Mouse (Mus musculus): Measurements from ENCODE around the gene Ace3. TPM values are rescaled to one million over a fixed set of nuclear protein-coding genes. Genes with fewer than 3 reads are reported as not detected.

Ace3 gene
- total RNA-seq (2023), result under 1 TPM in 1 of 2 experiments, not detected in 1; 0.39 TPM

DNA sequence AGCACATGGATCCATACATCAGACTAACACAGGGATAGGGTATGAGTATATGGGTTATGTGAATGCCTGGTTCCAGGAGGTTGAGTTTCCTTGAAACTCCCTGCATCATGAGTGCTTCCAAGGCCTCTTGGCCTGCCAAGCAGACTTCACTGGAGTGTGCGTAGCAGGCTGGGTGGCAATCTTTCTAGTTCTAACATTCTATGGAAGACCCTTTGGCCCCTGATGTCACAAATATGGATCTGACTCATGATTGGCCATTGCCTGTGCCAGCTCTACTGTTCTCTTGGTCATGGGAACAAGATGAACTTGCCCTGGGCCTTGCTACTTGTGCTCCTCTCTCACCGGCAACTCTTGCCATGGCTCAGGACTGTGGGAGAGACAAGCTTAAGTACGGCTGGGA, at the start of gene Ace3:
Ace3 (plus strand) TSS at position 301 of the 400 bp plus-strand sequence.

DNA sequence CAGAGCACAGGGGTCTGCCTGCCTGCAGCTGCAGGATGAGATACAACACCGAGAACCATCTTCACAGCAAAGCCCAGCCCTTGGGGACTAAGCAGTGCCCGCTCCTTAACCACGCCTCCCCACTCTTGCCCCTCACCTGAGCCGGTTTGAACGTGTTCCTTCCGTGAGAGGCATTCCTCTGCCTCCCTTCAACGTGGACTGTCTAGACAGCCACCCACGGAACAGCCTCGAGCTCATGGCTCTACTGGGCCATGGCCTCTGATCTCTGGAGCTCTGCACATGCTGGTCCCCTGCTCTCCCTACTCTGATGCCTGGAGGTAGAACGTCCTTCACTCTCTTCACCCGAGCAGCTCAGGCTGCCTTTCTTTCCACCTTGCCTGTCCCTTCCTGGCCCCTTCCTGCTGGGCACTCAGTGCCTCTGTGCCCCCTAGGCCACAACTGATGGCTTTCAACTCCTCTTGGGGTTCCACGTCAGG, 41.5 kb upstream of the Ace3 start, which contains the start of gene Cyb561:
Cyb561 (minus strand) TSS at position 426 of the 476 bp plus-strand sequence.

DNA sequence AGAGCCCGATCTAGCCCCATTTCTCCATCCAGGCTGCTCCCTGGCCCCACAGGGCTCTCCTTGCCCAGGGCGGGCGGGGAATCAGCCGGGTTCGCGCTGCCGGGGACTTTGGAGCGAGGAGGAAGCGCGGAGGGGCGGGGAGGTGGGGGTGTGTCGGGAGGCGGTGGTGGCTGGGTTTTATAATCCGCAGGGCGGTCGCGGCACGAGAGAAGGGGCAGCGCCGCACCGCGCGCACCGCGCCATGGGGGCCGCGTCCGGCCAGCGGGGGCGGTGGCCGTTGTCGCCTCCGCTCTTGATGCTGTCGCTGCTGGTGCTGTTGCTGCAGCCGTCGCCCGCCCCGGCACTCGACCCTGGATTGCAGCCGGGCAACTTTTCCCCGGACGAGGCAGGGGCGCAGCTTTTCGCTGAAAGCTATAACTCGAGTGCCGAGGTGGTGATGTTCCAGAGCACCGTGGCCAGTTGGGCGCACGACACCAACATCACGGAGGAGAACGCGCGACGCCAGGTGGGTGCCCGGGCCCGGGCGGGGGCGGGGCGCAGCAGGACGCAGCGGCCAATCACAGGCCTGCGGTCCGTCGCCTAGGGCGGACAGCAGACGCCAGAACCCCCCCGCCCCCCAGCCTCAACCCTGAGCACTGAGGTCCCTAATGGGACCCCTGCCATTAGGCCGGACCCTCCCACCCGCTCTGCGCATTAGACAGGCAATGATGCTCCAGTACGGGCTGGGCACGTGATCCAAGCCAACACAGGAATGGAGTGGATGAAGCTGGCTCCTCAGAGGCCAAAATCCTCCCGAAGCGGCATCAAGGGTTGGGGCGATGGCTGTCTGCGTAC, 26.5 kb upstream of the Ace3 start, which contains the start of gene Ace:
Ace (plus strand) TSS at position 205 of the 834 bp plus-strand sequence.

DNA sequence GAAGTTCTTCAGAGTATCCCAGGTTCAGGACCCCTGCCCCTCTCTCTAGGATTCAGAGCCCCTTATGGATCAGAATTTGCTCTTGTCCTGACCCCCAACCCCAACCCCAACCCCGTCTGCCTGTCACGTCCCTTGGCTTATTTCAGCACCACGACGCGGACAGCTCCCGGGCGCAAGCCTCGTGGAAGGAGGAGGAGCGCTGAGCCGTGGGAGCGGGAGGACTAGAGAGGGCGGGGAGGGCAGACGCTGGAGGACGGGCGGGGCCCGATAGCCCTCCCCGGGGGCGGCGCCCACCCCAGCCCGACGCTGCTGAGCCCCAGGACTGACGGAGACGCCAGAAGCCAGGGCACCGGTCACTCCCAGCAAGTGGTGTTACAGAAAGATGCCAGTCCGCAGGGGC, 13.3 kb downstream of the Ace3 start, which contains the start of gene Kcnh6:
Kcnh6 (plus strand) TSS at position 304 of the 400 bp plus-strand sequence.

DNA sequence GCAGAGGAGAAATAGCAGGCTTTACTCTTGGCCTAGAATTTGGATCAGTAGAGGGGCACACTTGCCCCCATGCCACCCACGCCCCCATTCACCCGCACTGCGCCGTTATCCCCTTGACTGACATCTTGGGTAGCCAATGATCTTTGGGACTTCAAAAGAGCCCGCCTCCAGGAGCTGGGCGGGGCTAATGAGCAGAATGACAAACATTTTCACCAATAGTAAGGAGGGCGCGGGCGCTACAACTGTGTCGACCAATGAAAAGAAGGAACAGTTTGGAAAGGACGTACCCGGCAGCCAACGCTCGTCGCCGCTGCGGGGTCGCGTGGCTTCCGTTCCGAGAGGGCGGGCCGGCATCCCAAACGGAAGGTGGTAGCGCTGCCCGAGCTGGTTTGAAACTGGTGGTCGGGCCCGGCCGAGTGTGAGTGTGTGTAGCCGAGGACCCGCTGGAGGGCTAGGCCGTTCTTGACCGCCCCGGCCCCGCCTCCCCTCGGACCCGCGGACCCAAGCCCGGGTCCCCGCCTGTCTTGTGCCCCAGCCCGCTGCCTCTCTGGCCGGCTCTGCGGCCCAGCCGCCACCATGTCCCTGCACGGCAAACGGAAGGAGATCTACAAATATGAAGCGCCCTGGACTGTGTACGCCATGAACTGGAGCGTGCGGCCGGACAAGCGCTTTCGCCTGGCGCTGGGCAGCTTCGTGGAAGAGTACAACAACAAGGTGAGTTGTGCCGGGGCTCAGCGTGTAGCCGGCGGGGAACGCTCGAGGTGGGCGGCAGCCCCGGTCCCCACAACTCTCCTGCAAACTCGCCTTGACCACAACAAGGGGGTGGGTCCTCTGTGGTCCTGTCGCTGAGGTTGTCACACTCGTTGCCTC, 42.3 kb downstream of the Ace3 start, which contains the start of gene Dcaf7:
Dcaf7 (plus strand) TSS at position 325 of the 870 bp plus-strand sequence.

Other genes with a start within 250 kb of the Ace3 start
- gene Cyb561, start 41.3 kb upstream of the Ace3 start, total RNA-seq (2023), result 1 to 10 TPM; 1.7 to 1.8 TPM
- gene Ace, start 26.7 kb upstream of the Ace3 start, total RNA-seq (2023), result 100 to 1,000 TPM; 573 to 595 TPM
- not detected for gene Kcnh6, start 13.4 kb downstream of the Ace3 start, total RNA-seq (2023)
- gene Dcaf7, start 42.2 kb downstream of the Ace3 start, total RNA-seq (2023), result 10 to 100 TPM; 59.0 to 63.9 TPM
- gene Taco1, start 71.4 kb downstream of the Ace3 start, total RNA-seq (2023), result 1 to 10 TPM; 6.0 to 6.9 TPM
- gene Map3k3, start 89.9 kb downstream of the Ace3 start, total RNA-seq (2023), result 100 to 1,000 TPM; 227 to 231 TPM
- gene Gm10840, start 166.2 kb downstream of the Ace3 start, total RNA-seq (2023), result 10 to 100 TPM in 1 of 2 experiments, 1 to 10 TPM in 1; 8.6 to 10.8 TPM
- gene Limd2, start 166.2 kb downstream of the Ace3 start, total RNA-seq (2023), result 100 to 1,000 TPM; 248 to 268 TPM
- gene Strada, start 207.5 kb downstream of the Ace3 start, total RNA-seq (2023), result 10 to 100 TPM; 26.6 to 29.1 TPM
- 10 to 100 TPM; 37.6 to 52.1 TPM for gene Ccdc47, start 221.7 kb downstream of the Ace3 start, total RNA-seq (2023)
- gene Ddx42, start 222.3 kb downstream of the Ace3 start, total RNA-seq (2023), result 10 to 100 TPM; 47.0 to 51.3 TPM